Mouse (Mus musculus) WW6 (cell line): ENCODE data around the gene Sash3.
A peak's percentile ranks its signal among the peaks of the same experiment; 100 is the strongest.
"Not testable (repeated sequence)": the region's sequence is repeated elsewhere in the genome, so short reads cannot be mapped to it uniquely, and the experiment has no call there.

Experiments
- DNase-seq: peaks from one replicate; pipeline ENCODE4 v3.0.0-alpha.2; 2013; ENCODE audit warnings: low read depth, low spot score

Gene Sash3

DNA sequence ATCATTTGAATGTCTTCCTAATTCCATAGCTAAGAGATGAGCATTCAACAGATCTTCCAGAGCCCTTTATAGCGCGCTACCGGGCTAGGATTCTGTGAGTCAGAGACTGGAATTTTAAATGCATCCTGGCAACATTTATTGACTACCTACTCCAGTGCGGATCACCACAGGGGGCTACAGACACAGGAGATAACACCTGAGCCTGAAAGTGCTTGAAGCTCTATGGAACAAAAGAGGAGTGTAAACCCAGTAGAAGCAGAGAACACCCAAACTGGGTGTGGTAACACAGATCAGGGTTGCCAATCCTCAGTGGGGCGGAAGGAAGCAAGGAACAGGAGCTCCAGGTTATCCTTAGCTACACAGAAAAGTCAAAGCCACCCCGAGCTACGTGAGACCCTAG lies 56.2 kb downstream of the Sash3 start:
- DNase-seq: no peak

- no peak for DNase-seq
Measured at GRCm38 (mm10) chrX:48202995-48203394, 56.8 kb downstream of the Sash3 start.

GRCm38 (mm10) chrX:48203763-48204162 lies 57.5 kb downstream of the Sash3 start:
- DNase-seq: no peak

DNA sequence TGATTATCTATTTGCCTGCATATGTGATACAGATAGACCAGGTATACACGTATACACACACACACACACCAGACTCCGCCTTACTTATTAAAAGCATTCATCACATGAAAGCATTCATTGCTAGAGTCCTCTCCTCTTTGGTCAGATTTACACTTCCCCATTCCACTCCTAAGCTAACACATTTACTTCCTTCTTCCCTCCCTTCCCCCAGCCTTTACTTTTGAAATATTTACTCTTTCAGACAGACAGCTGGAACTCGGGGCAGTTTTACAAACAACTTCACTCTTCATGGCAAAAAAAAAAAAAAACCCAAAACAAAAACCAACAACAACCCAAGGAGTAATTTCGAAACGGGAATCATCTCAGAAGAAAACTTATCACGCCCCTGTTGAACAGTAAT lies 58.2 kb downstream of the Sash3 start:
- DNase-seq: no peak

- DNase-seq: no peak
Measured at GRCm38 (mm10) chrX:48207761-48208487, 61.7 kb downstream of the Sash3 start.

DNA sequence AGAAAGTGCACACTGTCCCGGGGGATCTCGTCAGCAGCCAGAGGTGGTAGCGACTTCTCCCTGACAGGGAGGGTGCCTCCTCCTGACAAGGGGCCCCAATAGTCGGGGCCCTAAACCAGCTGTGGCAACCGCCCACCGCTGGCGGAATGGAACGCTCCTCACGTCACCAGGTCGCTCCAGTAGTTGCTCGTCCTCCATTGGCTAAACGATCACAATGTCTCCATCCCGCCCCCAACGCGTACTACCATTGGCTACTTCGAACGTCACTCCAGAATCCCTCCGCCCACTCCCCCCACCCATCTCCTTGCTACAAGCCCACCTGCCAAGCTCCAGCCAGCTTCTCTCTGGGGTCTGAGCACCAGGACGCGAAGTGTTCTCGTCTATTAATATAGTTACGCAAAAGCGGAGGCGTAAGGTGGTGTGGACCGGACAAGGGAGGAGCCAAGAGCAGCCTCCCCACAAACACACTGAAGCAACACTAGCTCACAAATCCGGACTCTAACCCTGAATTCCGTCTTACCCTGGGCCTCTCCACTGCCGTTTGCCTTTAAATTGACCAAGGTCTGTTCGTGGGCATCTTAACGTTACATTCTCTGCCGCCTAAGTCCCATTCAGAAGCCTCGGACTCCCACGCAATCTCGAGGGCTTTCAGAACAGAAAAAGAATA lies 62.4 kb downstream of the Sash3 start, which contains the start of gene Zdhhc9:
TSS of gene Zdhhc9 (minus strand) at position 360 of the 667 bp plus-strand sequence.
- DNase-seq: peak; percentile 54

DNA sequence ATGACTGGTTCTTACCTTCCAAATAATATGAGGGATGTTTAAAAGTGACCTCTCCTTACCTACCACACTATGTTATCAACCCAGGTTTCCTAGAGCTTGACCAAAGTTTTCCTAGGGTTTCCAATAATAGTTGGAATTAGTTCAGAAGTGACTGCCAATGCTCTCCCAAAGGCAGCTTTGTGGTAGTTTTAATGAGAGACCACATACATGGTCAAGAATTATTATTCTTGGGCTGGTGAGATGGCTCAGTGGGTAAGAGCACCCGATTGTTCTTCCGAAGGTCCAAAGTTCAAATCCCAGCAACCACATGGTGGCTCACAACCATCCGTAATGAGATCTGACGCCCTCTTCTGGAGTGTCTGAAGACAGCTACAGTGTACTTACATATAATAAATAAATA lies 63.5 kb downstream of the Sash3 start:
- not testable (repeated sequence) for DNase-seq
